Mouse (Mus musculus): ENCODE results near the gene Ptprg. TPM values are rescaled to one million over a fixed set of nuclear protein-coding genes. Genes with fewer than 3 reads are reported as not detected.
A peak's percentile ranks its signal among the peaks of the same experiment; 100 is the strongest.

Ptprg gene
- polyA plus RNA-seq, 1 experiment from 2014 or later, result 50.1 TPM

GRCm38 (mm10) chr14:11864840-11865239, 311.5 kb downstream of the Ptprg start:
- H3K4me3 ChIP-seq (replicated peaks; ENCODE audit: low read depth, low read length), result no peak overlapping the region
- no peaks in the 10 kb centered on the region for H3K27me3 ChIP-seq (ENCODE audit: control insufficient read depth, insufficient read depth, low read length)
- H3K27ac ChIP-seq (replicated peaks; ENCODE audit: low read depth, low read length), result no peak overlapping the region
- H3K4me1 ChIP-seq (ENCODE audit: control insufficient read depth, insufficient read depth, low read length), result no peaks in the 10 kb centered on the region
- DNase-seq (no peak), ATAC-seq (ENCODE audit: low FRiP score, low TSS enrichment) (no peak)
- H3K36me3 ChIP-seq (ENCODE audit: control insufficient read depth, insufficient read depth, low read length), result no peaks in the 10 kb centered on the region
- H3K4me2 ChIP-seq (ENCODE audit: low read length), result no peak overlapping the region
- no peak overlapping the region for H3K9ac ChIP-seq (replicated peaks; ENCODE audit: low read length)
- 35% methylated on average over 3 of the region's 3 CpGs for WGBS
- H3K9me3 ChIP-seq (ENCODE audit: control insufficient read depth, low read length), result no peaks in the 10 kb centered on the region

- Histone ChIP-seq H3K36me3 (ENCODE audit: control insufficient read depth, insufficient read depth, low read length) (no peaks in the 10 kb centered on the region), H3K4me3 (replicated peaks; ENCODE audit: low read depth, low read length) (no peak overlapping the region), H3K4me2 (ENCODE audit: low read length) (no peak overlapping the region), H3K9me3 (ENCODE audit: control insufficient read depth, low read length) (no peaks in the 10 kb centered on the region), H3K27me3 (ENCODE audit: control insufficient read depth, insufficient read depth, low read length) (no peaks in the 10 kb centered on the region), H3K27ac (replicated peaks; ENCODE audit: low read depth, low read length) (no peak overlapping the region), H3K9ac (replicated peaks; ENCODE audit: low read length) (no peak overlapping the region), H3K4me1 (ENCODE audit: control insufficient read depth, insufficient read depth, low read length) (no peaks in the 10 kb centered on the region)
- no peak for ATAC-seq (ENCODE audit: low FRiP score, low TSS enrichment)
- DNase-seq, result no peak
- 47% methylated on average over 5 of the region's 5 CpGs for WGBS
Observed at GRCm38 (mm10) chr14:11865332-11865731, 312.0 kb downstream of the Ptprg start.

GRCm38 (mm10) chr14:11865872-11866271, 312.5 kb downstream of the Ptprg start:
- Histone ChIP-seq H3K27ac (replicated peaks; ENCODE audit: low read depth, low read length) (no peak overlapping the region), H3K27me3 (ENCODE audit: control insufficient read depth, insufficient read depth, low read length) (no peaks in the 10 kb centered on the region), H3K9me3 (ENCODE audit: control insufficient read depth, low read length) (no peaks in the 10 kb centered on the region), H3K36me3 (ENCODE audit: control insufficient read depth, insufficient read depth, low read length) (no peaks in the 10 kb centered on the region), H3K4me2 (ENCODE audit: low read length) (no peak overlapping the region), H3K4me1 (ENCODE audit: control insufficient read depth, insufficient read depth, low read length) (no peaks in the 10 kb centered on the region), H3K9ac (replicated peaks; ENCODE audit: low read length) (no peak overlapping the region), H3K4me3 (replicated peaks; ENCODE audit: low read depth, low read length) (no peak overlapping the region)
- DNase-seq (no peak), ATAC-seq (ENCODE audit: low FRiP score, low TSS enrichment) (no peak)
- 91% methylated on average over 6 of the region's 6 CpGs for WGBS

- no peak overlapping the region for H3K9ac ChIP-seq (replicated peaks; ENCODE audit: low read length)
- no peaks in the 10 kb centered on the region for H3K9me3 ChIP-seq (ENCODE audit: control insufficient read depth, low read length)
- no peaks in the 10 kb centered on the region for H3K4me1 ChIP-seq (ENCODE audit: control insufficient read depth, insufficient read depth, low read length)
- H3K36me3 ChIP-seq (ENCODE audit: control insufficient read depth, insufficient read depth, low read length), result no peaks in the 10 kb centered on the region
- no peak overlapping the region for H3K27ac ChIP-seq (replicated peaks; ENCODE audit: low read depth, low read length)
- no peak for DNase-seq
- 96% methylated on average over 7 of the region's 7 CpGs for WGBS
- ATAC-seq (ENCODE audit: low FRiP score, low TSS enrichment), result no peak
- no peak overlapping the region for H3K4me3 ChIP-seq (replicated peaks; ENCODE audit: low read depth, low read length)
- no peak overlapping the region for H3K4me2 ChIP-seq (ENCODE audit: low read length)
- H3K27me3 ChIP-seq (ENCODE audit: control insufficient read depth, insufficient read depth, low read length), result no peaks in the 10 kb centered on the region
Observed at GRCm38 (mm10) chr14:11866416-11866815, 313.1 kb downstream of the Ptprg start.

- H3K4me2 ChIP-seq (ENCODE audit: low read length), result no peak overlapping the region
- ATAC-seq (ENCODE audit: low FRiP score, low TSS enrichment), result no peak
- WGBS, result 86% methylated on average over 6 of the region's 6 CpGs
- no peak overlapping the region for H3K27ac ChIP-seq (replicated peaks; ENCODE audit: low read depth, low read length)
- no peaks in the 10 kb centered on the region for H3K4me1 ChIP-seq (ENCODE audit: control insufficient read depth, insufficient read depth, low read length)
- no peaks in the 10 kb centered on the region for H3K27me3 ChIP-seq (ENCODE audit: control insufficient read depth, insufficient read depth, low read length)
- DNase-seq, result no peak
- no peaks in the 10 kb centered on the region for H3K9me3 ChIP-seq (ENCODE audit: control insufficient read depth, low read length)
- H3K4me3 ChIP-seq (replicated peaks; ENCODE audit: low read depth, low read length), result no peak overlapping the region
- H3K9ac ChIP-seq (replicated peaks; ENCODE audit: low read length), result no peak overlapping the region
- no peaks in the 10 kb centered on the region for H3K36me3 ChIP-seq (ENCODE audit: control insufficient read depth, insufficient read depth, low read length)
Observed at GRCm38 (mm10) chr14:11868636-11869035, 315.3 kb downstream of the Ptprg start.

- 76% methylated on average over 8 of the region's 8 CpGs for WGBS
- Histone ChIP-seq H3K9ac (replicated peaks; ENCODE audit: low read length) (no peak overlapping the region), H3K4me1 (ENCODE audit: control insufficient read depth, insufficient read depth, low read length) (0 out of 2 replicates have a peak, but pooled peaks cover 3% of the 10 kb centered on the region), H3K4me3 (replicated peaks; ENCODE audit: low read depth, low read length) (no peak overlapping the region), H3K4me2 (ENCODE audit: low read length) (no peak overlapping the region), H3K36me3 (ENCODE audit: control insufficient read depth, insufficient read depth, low read length) (no peaks in the 10 kb centered on the region), H3K27ac (replicated peaks; ENCODE audit: low read depth, low read length) (no peak overlapping the region), H3K9me3 (ENCODE audit: control insufficient read depth, low read length) (no peaks in the 10 kb centered on the region), H3K27me3 (ENCODE audit: control insufficient read depth, insufficient read depth, low read length) (no peaks in the 10 kb centered on the region)
- ATAC-seq (ENCODE audit: low FRiP score, low TSS enrichment) (no peak), DNase-seq (no peak)
Observed at GRCm38 (mm10) chr14:11871752-11872344, 318.5 kb downstream of the Ptprg start.

- ATAC-seq (ENCODE audit: low FRiP score, low TSS enrichment), result no peak
- H3K9ac ChIP-seq (replicated peaks; ENCODE audit: low read length), result no peak overlapping the region
- no peaks in the 10 kb centered on the region for H3K27me3 ChIP-seq (ENCODE audit: control insufficient read depth, insufficient read depth, low read length)
- 0 out of 2 replicates have a peak, but pooled peaks cover 3% of the 10 kb centered on the region for H3K4me1 ChIP-seq (ENCODE audit: control insufficient read depth, insufficient read depth, low read length)
- H3K36me3 ChIP-seq (ENCODE audit: control insufficient read depth, insufficient read depth, low read length), result no peaks in the 10 kb centered on the region
- no peak overlapping the region for H3K27ac ChIP-seq (replicated peaks; ENCODE audit: low read depth, low read length)
- no peak overlapping the region for H3K4me2 ChIP-seq (ENCODE audit: low read length)
- 93% methylated on average over 6 of the region's 6 CpGs for WGBS
- no peak for DNase-seq
- H3K4me3 ChIP-seq (replicated peaks; ENCODE audit: low read depth, low read length), result no peak overlapping the region
- no peaks in the 10 kb centered on the region for H3K9me3 ChIP-seq (ENCODE audit: control insufficient read depth, low read length)
Observed at GRCm38 (mm10) chr14:11874266-11874665, 320.9 kb downstream of the Ptprg start.

- Histone ChIP-seq H3K4me3 (replicated peaks; ENCODE audit: low read depth, low read length) (no peak overlapping the region), H3K36me3 (ENCODE audit: control insufficient read depth, insufficient read depth, low read length) (no peaks in the 10 kb centered on the region), H3K9me3 (ENCODE audit: control insufficient read depth, low read length) (no peaks in the 10 kb centered on the region), H3K27me3 (ENCODE audit: control insufficient read depth, insufficient read depth, low read length) (no peaks in the 10 kb centered on the region), H3K27ac (replicated peaks; ENCODE audit: low read depth, low read length) (peak overlapping the region; percentile 43; the same call in 1 of the 2 replicates), H3K9ac (replicated peaks; ENCODE audit: low read length) (no peak overlapping the region), H3K4me1 (ENCODE audit: control insufficient read depth, insufficient read depth, low read length) (0 out of 2 replicates have a peak, but pooled peaks cover 3% of the 10 kb centered on the region), H3K4me2 (ENCODE audit: low read length) (no peak overlapping the region)
- DNase-seq, result peak; percentile 58
- 72% methylated on average over 11 of the region's 11 CpGs for WGBS
- ATAC-seq (ENCODE audit: low FRiP score, low TSS enrichment), result no peak
Observed at GRCm38 (mm10) chr14:11874960-11875889, 321.9 kb downstream of the Ptprg start.

All from midbrain, embryonic 14.5 days (tissue).